ENCODE assay signal across 17 mouse cellular contexts in genomic region chr13:73768311-73768710, GRCm38 (mm10). TPM values are rescaled to one million over a fixed set of nuclear protein-coding genes. Genes with fewer than 3 reads are reported as not detected.
A peak's percentile ranks its signal among the peaks of the same experiment; 100 is the strongest.
DNase-seq lines count a peak whose midpoint lies in the region; ATAC-seq and TF ChIP-seq lines count a peak whose summit lies in the region.
"Had no signal": no experiment of that assay in that cellular context is flagged by ENCODE, and none has a peak within 500 bp of the region (broad histone marks: within the 10 kb centered on the region; RNA-seq: fewer than 3 reads in every experiment).

No protein-coding gene starts in this region.

- 57% methylated on average over 3 of the region's 3 CpGs for WGBS in liver, adult 2 months
- WGBS in embryonic facial prominence, embryonic 15.5 days: 68% methylated on average over 3 of the region's 3 CpGs
- 61% methylated on average over 3 of the region's 3 CpGs for WGBS in liver, postnatal 0 days (ENCODE audit: insufficient replicate concordance)

- no peak for DNase-seq in liver, adult 2 months (ENCODE audit: extremely low read depth, low read depth, low spot score)
- DNase-seq in liver (no peak), ES-E14 (ENCODE audit: low read depth, low spot score) (peak; percentile 27)
- no peak for DNase-seq in liver, postnatal 0 days
- DNase-seq in layer of hippocampus, postnatal 14 days (ENCODE audit: low spot score in 2 of 2): no peak
- DNase-seq in gastrocnemius, postnatal 36 days: no peak
- DNase-seq: adrenal gland, postnatal 14 days; cerebellum, adult 18-20 months; retina, postnatal 1 day had no signal

- no peaks in the 10 kb centered on the region for H3K36me3 ChIP-seq in liver, adult 2 months (ENCODE audit: control insufficient read depth, insufficient read depth, low read length)
- H3K36me3 ChIP-seq in ES-E14 (ENCODE audit: control insufficient read depth, insufficient read depth, low read length, poor library complexity, severe bottlenecking): peaks cover 16% of the 10 kb centered on the region; the same call in 1 of the 2 replicates
- H3K36me3 ChIP-seq in embryonic facial prominence, embryonic 15.5 days: no peaks in the 10 kb centered on the region
- H3K36me3 ChIP-seq in liver, postnatal 0 days (replicated peaks; ENCODE audit: insufficient read depth, low read length): no peaks in the 10 kb centered on the region

- TF ChIP-seq CTCF in liver, adult 2 months (IDR thresholded peaks at IDR 0.05; ENCODE audit: low read depth, low read length): no peak
- TF ChIP-seq CTCF in liver, postnatal 0 days (IDR thresholded peaks at IDR 0.05; ENCODE audit: low read depth): no peak

- no peaks in the 10 kb centered on the region for H3K27me3 ChIP-seq in liver, adult 2 months (ENCODE audit: control insufficient read depth, insufficient read depth, low read length)
- H3K27me3 ChIP-seq in embryonic facial prominence, embryonic 15.5 days: no peaks in the 10 kb centered on the region
- H3K27me3 ChIP-seq in liver, postnatal 0 days (ENCODE audit: insufficient read depth, low read length): no peaks in the 10 kb centered on the region
- H3K27me3 ChIP-seq: embryonic facial prominence, embryonic 12.5 days; heart, embryonic 12.5 days; hindbrain, embryonic 12.5 days; limb, embryonic 13.5 days had no signal

- in situ Hi-C loops in ES-E14 (cut with MboI; ENCODE audit: low sequenced_read_pairs in 2 of 2, unreplicated experiment in 2 of 2): no loop called here

- peak overlapping the region; percentile 62 for H3K9ac ChIP-seq in liver, adult 2 months (ENCODE audit: low read depth, low read length)
- H3K9ac ChIP-seq in ES-E14 (ENCODE audit: insufficient read depth, low read depth, low read length, poor library complexity, severe bottlenecking): no peak overlapping the region
- H3K9ac ChIP-seq in embryonic facial prominence, embryonic 15.5 days: no peak overlapping the region
- no peak overlapping the region; the same call in 1 of the 2 replicates for H3K9ac ChIP-seq in liver, postnatal 0 days (replicated peaks)
- H3K9ac ChIP-seq: embryonic facial prominence, embryonic 12.5 days; heart, embryonic 12.5 days; hindbrain, embryonic 12.5 days; limb, embryonic 13.5 days had no signal

- no peak for TF ChIP-seq EP300 in liver, postnatal 0 days (IDR thresholded peaks at IDR 0.05; ENCODE audit: low read depth)

- no peaks in the 10 kb centered on the region for H3K9me3 ChIP-seq in ES-E14 (ENCODE audit: control insufficient read depth, insufficient read depth, low read depth, low read length)
- no peaks in the 10 kb centered on the region for H3K9me3 ChIP-seq in embryonic facial prominence, embryonic 15.5 days (replicated peaks)
- no peaks in the 10 kb centered on the region for H3K9me3 ChIP-seq in liver, postnatal 0 days (ENCODE audit: low read length)
- H3K9me3 ChIP-seq: embryonic facial prominence, embryonic 12.5 days; heart, embryonic 12.5 days; hindbrain, embryonic 12.5 days; limb, embryonic 13.5 days had no signal

- ATAC-seq in embryonic facial prominence, embryonic 15.5 days (ENCODE audit: insufficient number of reproducible peaks, low FRiP score, low TSS enrichment, low read depth): peak; percentile 12; the same call in 1 of the 2 replicates
- no peak for ATAC-seq in liver, postnatal 0 days
- ATAC-seq: inflammation-experienced regulatory T-cells, adult 6 months; lung, postnatal 0 days; midbrain, embryonic 16.5 days had no signal

- H3K4me2 ChIP-seq in embryonic facial prominence, embryonic 15.5 days (replicated peaks): no peak overlapping the region
- H3K4me2 ChIP-seq in liver, postnatal 0 days (ENCODE audit: low read depth, low read length): peak overlapping the region; percentile 40
- H3K4me2 ChIP-seq: embryonic facial prominence, embryonic 12.5 days; heart, embryonic 12.5 days; hindbrain, embryonic 12.5 days; limb, embryonic 13.5 days had no signal

- peaks cover 54% of the 10 kb centered on the region; the same call in 1 of the 2 replicates for H3K79me2 ChIP-seq in liver, adult 2 months (ENCODE audit: control insufficient read depth, insufficient read depth, low read length)

- no peak for TF ChIP-seq POLR2A in liver, adult 2 months (IDR thresholded peaks at IDR 0.05; ENCODE audit: extremely low read depth, insufficient read depth, low read length)

- peak overlapping the region; percentile 91 for H3K27ac ChIP-seq in liver, adult 2 months (replicated peaks; ENCODE audit: insufficient read depth, low read depth, low read length)
- peak overlapping the region; percentile 34 for H3K27ac ChIP-seq in ES-E14 (ENCODE audit: insufficient read depth, low read depth, low read length, poor library complexity, severe bottlenecking)
- H3K27ac ChIP-seq in embryonic facial prominence, embryonic 15.5 days (replicated peaks): no peak overlapping the region
- H3K27ac ChIP-seq in liver, postnatal 0 days (ENCODE audit: low read depth): peak overlapping the region; percentile 24
- H3K27ac ChIP-seq: embryonic facial prominence, embryonic 12.5 days; hindbrain, embryonic 12.5 days; limb, embryonic 13.5 days had no signal

- intact Hi-C loops in gastrocnemius, postnatal 36 days (cut with DNase I): no loop called here

- H3K4me1 ChIP-seq in liver, adult 2 months (ENCODE audit: control insufficient read depth, insufficient read depth, low read length): peaks cover 73% of the 10 kb centered on the region
- H3K4me1 ChIP-seq in ES-E14 (ENCODE audit: control insufficient read depth in 2 of 2, insufficient read depth in 2 of 2, low read length in 2 of 2, poor library complexity in 1 of 2): peaks cover 20 to 50% of the 10 kb centered on the region in 2 experiments
- H3K4me1 ChIP-seq in embryonic facial prominence, embryonic 15.5 days: peaks cover 59% of the 10 kb centered on the region
- peaks cover 65% of the 10 kb centered on the region for H3K4me1 ChIP-seq in liver, postnatal 0 days (ENCODE audit: insufficient read depth)

- no peak overlapping the region for H3K4me3 ChIP-seq in liver, adult 2 months (ENCODE audit: insufficient read depth, low read depth, low read length)
- no peak overlapping the region for H3K4me3 ChIP-seq in ES-E14 (ENCODE audit: insufficient read depth in 1 of 2, low read depth in 1 of 2, low read length in 2 of 2, poor library complexity in 1 of 2, severe bottlenecking in 1 of 2)
- no peak overlapping the region for H3K4me3 ChIP-seq in embryonic facial prominence, embryonic 15.5 days (replicated peaks)
- H3K4me3 ChIP-seq in liver, postnatal 0 days (ENCODE audit: low read depth, low read length): no peak overlapping the region
- H3K4me3 ChIP-seq: embryonic facial prominence, embryonic 12.5 days; heart, embryonic 12.5 days; hindbrain, embryonic 12.5 days; limb, embryonic 13.5 days had no signal

TF ChIP-seq in ES-E14, 5 proteins besides CTCF, POLR2A, EP300 and RAD21:
- TF ChIP-seq CHD2 (IDR thresholded peaks at IDR 0.05; ENCODE audit: low read depth, low read length) (no peak), ZC3H11A (IDR thresholded peaks at IDR 0.05; ENCODE audit: borderline replicate concordance, low read depth, low read length) (no peak), ZNF384 (IDR thresholded peaks at IDR 0.05; ENCODE audit: low read depth, low read length) (no peak), MAFK (IDR thresholded peaks at IDR 0.05; ENCODE audit: insufficient read depth, low read depth, low read length) (no peak), HCFC1 (IDR thresholded peaks at IDR 0.05; ENCODE audit: borderline replicate concordance, insufficient read depth, low read length) (no peak)

RNA-seq across cellular contexts. Expression of gene Slc12a7, which starts 35.4 kb away (rescaled TPM):
- 38.0 and 48.6 TPM in 2 replicates for total RNA-seq in liver, adult 2 months (2014; rRNA removed)
- 69.9 and 91.0 TPM in 2 replicates for polyA plus RNA-seq in liver, adult 2 months (2012; rRNA removed)
- 87.1 and 126 TPM in 2 replicates for total RNA-seq in ES-E14 (2012; rRNA removed)
- polyA plus RNA-seq in embryonic facial prominence, embryonic 15.5 days (2015; fragmentation: Nextera tagmentation; extraction: Ambion mirVana): 14.4 and 18.4 TPM in 2 replicates
- polyA plus RNA-seq in liver, postnatal 0 days (2015; fragmentation: Nextera tagmentation; extraction: Ambion mirVana): 6.5 and 7.0 TPM in 2 replicates
- 1 to 10 TPM; 6.2 to 6.7 TPM for total RNA-seq in layer of hippocampus, postnatal 14 days (2021)
- 1 to 10 TPM; 4.3 to 5.5 TPM for total RNA-seq in gastrocnemius, postnatal 36 days (2021)
